16 mouse cellular contexts compared by ENCODE assay signal in genomic region chr2:30938574-30938991, GRCm38 (mm10). TPM values are rescaled to one million over a fixed set of nuclear protein-coding genes. Genes with fewer than 3 reads are reported as not detected.
"Had no signal": no experiment of that assay in that cellular context is flagged by ENCODE, and none has a peak within 500 bp of the region (broad histone marks: within the 10 kb centered on the region; RNA-seq: fewer than 3 reads in every experiment).

No protein-coding gene starts in this region.

- H3K4me3 ChIP-seq: layer of hippocampus, adult 2 months; limb, embryonic 13.5 days; neural tube, embryonic 12.5 days had no signal

- H3K4me2 ChIP-seq: limb, embryonic 13.5 days; neural tube, embryonic 12.5 days had no signal

- H3K9me3 ChIP-seq: limb, embryonic 13.5 days; neural tube, embryonic 12.5 days had no signal

- H3K4me1 ChIP-seq: limb, embryonic 13.5 days; neural tube, embryonic 12.5 days had no signal

- H3K27ac ChIP-seq: kidney, postnatal 0 days; layer of hippocampus, adult 2 months; limb, embryonic 13.5 days; liver, embryonic 14.5 days; neural tube, embryonic 12.5 days had no signal

- ATAC-seq: lung, postnatal 0 days had no signal

- H3K27me3 ChIP-seq: limb, embryonic 13.5 days; neural tube, embryonic 12.5 days had no signal

- H3K36me3 ChIP-seq: limb, embryonic 13.5 days; neural tube, embryonic 12.5 days had no signal

- H3K9ac ChIP-seq: limb, embryonic 13.5 days; liver, embryonic 14.5 days; neural tube, embryonic 12.5 days had no signal

- DNase-seq: kidney, adult 9 months; kidney, postnatal 36 days; lung, adult 2 months; lung, postnatal 36 days; midbrain, embryonic 14.5 days; retina, postnatal 1 day; right cerebral cortex, postnatal 14 days; thymus, adult 2 months; thymus, postnatal 25 days had no signal

RNA-seq across cellular contexts. Expression of gene Ptges, which starts 8.9 kb away (rescaled TPM):
- total RNA-seq: neutrophil, adult 5-6 weeks had no signal
